Mouse (Mus musculus) embryonic facial prominence, embryonic 14.5 days (tissue): Measurements from ENCODE around the gene Psmd2. TPM values are rescaled to one million over a fixed set of nuclear protein-coding genes. Genes with fewer than 3 reads are reported as not detected.
A peak's percentile ranks its signal among the peaks of the same experiment; 100 is the strongest.

Experiments
- ATAC-seq: fragments of 200-750 bp; cut with Nextera tagmentation; 2 replicates; pipeline ENCODE4 v1.8.0; 2017; ENCODE audit warnings: low read depth, moderate number of reproducible peaks, moderate TSS enrichment
- DNase-seq: peaks from one replicate; pipeline ENCODE4 v3.0.0-alpha.2; 2015; ENCODE audit warnings: low spot score
- H3K27ac ChIP-seq: fragments of 300-500 bp; sonication (generic); replicated peaks from 2 replicates; pipeline ENCODE4 v1.5.1; 2014; ENCODE audit warnings: low read depth, mild to moderate bottlenecking, low read length, moderate library complexity
- H3K27me3 ChIP-seq: fragments of 300-500 bp; sonication (generic); replicated peaks from 2 replicates; pipeline ENCODE4 v1.6.1; 2014; ENCODE audit warnings: low read length; ENCODE audit not compliant: control insufficient read depth, insufficient read depth
- H3K36me3 ChIP-seq: fragments of 300-500 bp; sonication (generic); 2 replicates; pipeline ENCODE4 v1.6.1; 2014; ENCODE audit warnings: low read length, mixed read lengths; ENCODE audit not compliant: control insufficient read depth, insufficient read depth
- H3K4me1 ChIP-seq: fragments of 300-500 bp; sonication (generic); 2 replicates; pipeline ENCODE4 v1.6.1; 2014; ENCODE audit warnings: antibody characterized with exemption, low read length; ENCODE audit not compliant: control insufficient read depth, insufficient read depth
- H3K4me2 ChIP-seq: fragments of 300-500 bp; sonication (generic); 2 replicates; pipeline ENCODE4 v1.6.1; 2014; ENCODE audit warnings: low read depth, mild to moderate bottlenecking, low read length, moderate library complexity, mixed read lengths
- H3K4me3 ChIP-seq: fragments of 300-500 bp; sonication (generic); 2 replicates; pipeline ENCODE4 v1.5.1; 2014; ENCODE audit warnings: low read depth, mild to moderate bottlenecking, low read length
- H3K9ac ChIP-seq: fragments of 300-500 bp; sonication (generic); 2 replicates; pipeline ENCODE4 v1.6.1; 2014; ENCODE audit warnings: low read depth, mild to moderate bottlenecking, low read length, moderate library complexity, mixed read lengths
- H3K9me3 ChIP-seq: fragments of 300-500 bp; sonication (generic); 2 replicates; pipeline ENCODE4 v1.6.1; 2016; ENCODE audit warnings: low read length; ENCODE audit not compliant: control insufficient read depth
- WGBS: fragments of 180-500 bp; shearing (Covaris S2); extraction: QIAGEN DNeasy Blood & Tissue Kit; methylation state at CpG from one replicate; pipeline ENCODE4 v1.1.7; 2014; 5-methylcytosine and 5-hydroxymethylcytosine counted together
- polyA plus RNA-seq: library from polyadenylated mRNA; unstranded; fragments of >200 nt; fragmentation: Nextera tagmentation; extraction: Ambion mirVana; gene quantifications from 2 replicates; pipeline ENCODE4 v1.2.1, GENCODE M21; 2014

Gene Psmd2
- polyA plus RNA-seq, 1 experiment from 2014 or later, result 278 TPM

DNA sequence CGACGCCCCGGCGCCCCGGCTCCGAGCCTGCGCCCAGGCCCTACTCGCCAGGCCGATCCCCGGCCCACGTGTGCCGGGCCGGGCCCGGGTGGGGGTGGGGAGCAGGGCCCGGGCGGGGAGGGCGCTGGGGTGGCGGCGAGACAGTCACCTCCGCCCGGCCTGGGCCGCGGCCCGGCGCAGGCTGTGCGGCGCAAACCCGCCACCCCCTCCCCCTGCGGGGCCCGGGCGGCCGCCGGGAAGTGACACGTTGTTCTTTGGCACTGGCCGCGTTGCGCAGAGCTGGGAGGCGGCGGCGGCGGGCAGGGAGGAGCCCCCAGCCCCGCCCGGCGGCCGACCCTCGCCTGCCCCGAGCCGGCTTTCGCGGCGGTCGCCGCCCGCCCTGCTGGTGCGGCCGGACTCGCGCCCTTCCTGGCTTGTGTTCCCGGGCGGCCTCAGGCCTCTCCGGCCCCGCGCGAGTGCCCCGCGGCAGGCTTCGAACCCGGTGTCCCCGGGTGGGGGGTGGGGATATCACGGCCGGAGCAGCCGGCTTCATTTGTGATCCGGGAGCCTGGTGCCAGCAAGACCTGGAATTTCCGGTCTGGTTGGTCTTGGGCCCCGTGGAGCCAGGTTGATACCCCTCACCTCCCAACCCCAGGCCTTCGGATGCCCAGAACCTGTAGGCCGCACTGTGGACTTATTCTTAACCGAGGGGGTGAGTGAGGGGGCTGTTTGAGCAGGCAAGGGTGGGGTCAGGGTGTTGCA lies 21.7 kb downstream of the Psmd2 start:
- Histone ChIP-seq H3K27me3 (no peaks in the 10 kb centered on the region), H3K27ac (peak overlapping the region; percentile 95), H3K9me3 (no peaks in the 10 kb centered on the region), H3K4me2 (peak overlapping the region; percentile 98), H3K4me1 (peaks cover 13% of the 10 kb centered on the region; the same call in 1 of the 2 replicates), H3K4me3 (peak overlapping the region; percentile 95), H3K36me3 (peaks cover 42% of the 10 kb centered on the region), H3K9ac (peak overlapping the region; percentile 91)
- DNase-seq (peak; percentile 51), ATAC-seq (peak; percentile 79)
- WGBS, result 0% methylated on average over 9 of the region's 78 CpGs

DNA sequence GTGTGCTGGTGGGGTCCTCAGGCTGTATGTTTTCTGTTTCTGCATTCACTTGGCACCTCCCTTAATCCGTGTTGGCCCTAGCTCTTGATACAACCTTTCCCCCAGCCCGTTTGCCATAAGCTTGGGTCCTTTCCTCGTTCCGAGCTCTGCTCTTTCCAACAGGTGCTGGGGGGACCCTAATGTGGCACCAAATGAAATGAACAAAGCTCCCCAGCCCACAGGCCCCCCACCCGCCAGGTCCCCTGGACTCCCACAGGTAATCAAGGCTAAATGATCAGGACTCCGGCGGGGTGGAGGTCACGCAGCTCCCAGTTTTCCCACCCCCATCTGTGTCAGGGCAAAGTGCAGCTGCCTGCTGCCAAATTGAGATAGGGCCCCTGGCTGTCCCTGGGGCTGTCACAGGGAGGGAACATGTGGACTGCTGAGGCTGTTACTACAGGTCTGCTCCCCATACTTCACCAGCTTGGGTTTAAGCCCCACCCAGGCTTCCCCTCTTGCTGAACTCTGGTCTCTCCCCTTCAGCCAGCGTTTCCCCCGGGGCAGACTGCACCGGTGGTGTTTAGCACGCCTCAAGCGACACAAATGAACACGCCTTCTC lies 22.4 kb downstream of the Psmd2 start:
- no peak for ATAC-seq
- Histone ChIP-seq H3K4me3 (peak overlapping the region; percentile 95), H3K36me3 (peaks cover 49% of the 10 kb centered on the region), H3K9me3 (no peaks in the 10 kb centered on the region), H3K4me2 (peak overlapping the region; percentile 98), H3K27ac (peak overlapping the region; percentile 95), H3K4me1 (peaks cover 13% of the 10 kb centered on the region; the same call in 1 of the 2 replicates), H3K9ac (peak overlapping the region; percentile 91), H3K27me3 (no peaks in the 10 kb centered on the region)
- DNase-seq, result peak; percentile 43
- WGBS, result 5% methylated on average over 14 of the region's 14 CpGs

DNA sequence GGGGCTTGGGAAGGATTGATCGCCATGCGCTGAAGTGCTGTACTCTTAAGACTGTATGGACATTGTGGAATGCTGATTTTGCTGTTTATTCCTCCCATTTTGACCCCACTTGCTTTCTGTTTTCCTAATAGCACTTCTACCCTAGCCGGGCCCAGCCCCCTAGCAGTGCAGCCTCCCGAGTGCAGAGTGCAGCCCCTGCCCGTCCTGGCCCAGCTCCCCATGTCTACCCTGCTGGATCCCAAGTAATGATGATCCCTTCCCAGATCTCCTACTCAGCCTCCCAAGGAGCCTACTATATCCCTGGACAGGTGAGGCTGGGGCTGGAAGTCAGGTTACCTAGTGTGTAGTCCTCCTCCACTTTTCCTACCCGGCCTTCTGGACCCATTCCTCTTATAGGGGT lies 23.8 kb downstream of the Psmd2 start:
- no peak overlapping the region for H3K9ac ChIP-seq
- peaks cover 13% of the 10 kb centered on the region; the same call in 1 of the 2 replicates for H3K4me1 ChIP-seq
- H3K9me3 ChIP-seq, result no peaks in the 10 kb centered on the region
- H3K27me3 ChIP-seq, result no peaks in the 10 kb centered on the region
- no peak for ATAC-seq
- no peak overlapping the region for H3K27ac ChIP-seq
- H3K4me3 ChIP-seq, result 0 out of 2 replicates have a peak overlapping the region, but pooled peaks have one; percentile 5
- peaks cover 63% of the 10 kb centered on the region for H3K36me3 ChIP-seq
- no peak overlapping the region for H3K4me2 ChIP-seq
- 86% methylated on average over 6 of the region's 6 CpGs for WGBS
- no peak for DNase-seq

DNA sequence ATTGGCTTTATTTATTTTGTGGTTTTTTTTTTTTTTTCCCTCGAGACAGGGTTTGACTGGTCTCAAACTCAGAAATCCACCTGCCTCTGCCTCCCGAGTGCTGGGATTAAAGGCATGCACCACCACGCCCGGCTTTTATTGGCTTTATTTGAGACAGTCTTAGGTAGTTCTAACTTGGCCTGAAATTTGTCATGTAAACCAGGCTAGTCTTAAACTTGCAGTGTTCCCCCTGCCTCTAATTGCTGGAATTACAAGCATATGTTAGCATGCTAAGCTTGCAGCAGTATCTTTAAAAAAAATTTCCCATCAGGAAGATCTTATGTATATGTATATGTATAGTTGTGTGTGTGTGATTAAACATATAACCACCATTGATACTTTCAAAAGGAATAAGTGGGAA lies 25.2 kb downstream of the Psmd2 start:
- H3K9ac ChIP-seq, result no peak overlapping the region
- peaks cover 78% of the 10 kb centered on the region for H3K36me3 ChIP-seq
- no peaks in the 10 kb centered on the region for H3K27me3 ChIP-seq
- ATAC-seq (no peak), DNase-seq (no peak)
- no peaks in the 10 kb centered on the region for H3K9me3 ChIP-seq
- H3K4me2 ChIP-seq, result no peak overlapping the region
- H3K27ac ChIP-seq, result no peak overlapping the region
- H3K4me1 ChIP-seq, result peaks cover 13% of the 10 kb centered on the region; the same call in 1 of the 2 replicates
- no peak overlapping the region for H3K4me3 ChIP-seq
- 73% methylated on average over 4 of the region's 4 CpGs for WGBS

DNA sequence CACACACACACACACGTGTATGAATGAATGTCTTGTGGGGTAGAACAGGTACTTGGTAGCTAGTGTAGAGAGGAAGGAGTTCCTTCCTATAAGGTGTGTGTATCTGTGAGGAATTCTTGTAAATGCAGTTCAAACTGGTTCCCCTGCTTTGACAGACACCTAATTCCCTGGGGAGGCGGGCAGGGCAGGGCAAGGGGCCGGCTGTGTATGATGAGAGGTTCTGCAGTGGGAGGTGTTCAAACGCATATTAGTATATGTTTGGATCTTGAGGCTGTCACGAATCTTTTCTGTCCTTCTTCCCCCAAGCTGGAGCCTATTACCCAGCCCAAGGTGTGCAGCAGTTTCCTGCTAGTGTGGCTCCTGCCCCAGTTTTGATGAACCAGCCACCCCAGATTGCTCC lies 25.9 kb downstream of the Psmd2 start:
- Histone ChIP-seq H3K36me3 (peaks cover 85% of the 10 kb centered on the region), H3K27ac (no peak overlapping the region), H3K4me3 (no peak overlapping the region), H3K9ac (no peak overlapping the region), H3K4me2 (no peak overlapping the region), H3K9me3 (no peaks in the 10 kb centered on the region), H3K27me3 (no peaks in the 10 kb centered on the region), H3K4me1 (peaks cover 13% of the 10 kb centered on the region; the same call in 1 of the 2 replicates)
- 83% methylated on average over 5 of the region's 5 CpGs for WGBS
- DNase-seq (no peak), ATAC-seq (no peak)

DNA sequence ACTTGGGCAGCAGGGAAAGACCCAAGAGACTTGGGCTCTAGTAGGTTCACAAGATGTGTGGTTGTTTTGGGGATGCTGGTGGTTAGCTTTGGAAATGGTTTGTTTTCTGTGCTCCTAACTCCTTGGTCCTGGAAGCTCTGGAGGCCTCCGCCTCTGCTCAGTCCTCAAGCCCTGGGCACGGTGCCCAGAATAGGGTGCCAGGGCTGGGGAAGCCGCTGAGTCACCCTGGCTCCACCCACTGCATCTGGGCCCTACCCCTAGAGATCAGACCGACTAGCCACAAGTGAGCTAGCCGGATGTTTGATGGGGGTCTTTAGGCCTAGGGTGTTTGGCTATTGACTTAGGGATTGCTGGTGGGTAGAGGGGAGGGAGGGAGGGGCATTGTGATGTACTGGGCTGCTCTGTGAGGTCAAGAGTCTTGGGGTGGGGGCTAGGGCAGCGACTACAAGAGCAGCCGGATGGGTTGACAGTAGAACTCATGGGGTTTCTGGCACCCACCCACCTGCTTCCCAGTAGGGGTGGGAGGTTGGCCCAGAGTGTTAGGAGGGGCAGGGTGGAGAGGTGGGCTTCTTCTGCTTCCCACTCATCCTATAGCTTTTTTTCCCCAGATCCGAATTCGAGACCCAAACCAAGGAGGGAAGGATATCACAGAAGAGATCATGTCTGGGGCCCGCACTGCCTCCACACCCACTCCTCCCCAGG lies 26.7 kb downstream of the Psmd2 start:
- Histone ChIP-seq H3K27me3 (no peaks in the 10 kb centered on the region), H3K4me2 (no peak overlapping the region), H3K9ac (no peak overlapping the region), H3K4me1 (peaks cover 13% of the 10 kb centered on the region; the same call in 1 of the 2 replicates), H3K36me3 (peaks cover 92% of the 10 kb centered on the region), H3K27ac (no peak overlapping the region), H3K4me3 (no peak overlapping the region), H3K9me3 (no peaks in the 10 kb centered on the region)
- WGBS, result 90% methylated on average over 10 of the region's 10 CpGs
- DNase-seq (peak; percentile 61), ATAC-seq (no peak; the same call in 1 of the 2 replicates)

DNA sequence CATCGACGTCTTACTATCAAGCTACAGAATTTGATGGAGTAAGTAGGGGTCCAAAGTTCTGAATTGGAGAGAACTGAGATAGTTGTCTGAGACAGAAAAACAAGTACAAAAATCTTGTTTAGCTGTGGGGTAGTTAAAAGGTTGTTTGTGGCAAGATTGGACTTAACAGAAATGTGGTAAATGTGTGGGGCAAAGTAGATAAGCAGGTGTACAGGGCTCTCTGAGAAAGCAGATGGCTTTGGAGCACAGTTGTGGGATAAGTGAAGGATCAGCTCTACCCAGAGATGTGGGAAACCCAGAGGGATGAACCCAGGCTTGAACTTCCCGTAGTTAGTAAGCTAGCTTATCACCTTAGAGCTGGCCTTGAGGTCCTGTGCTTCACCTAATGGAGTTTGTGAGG lies 39.3 kb downstream of the Psmd2 start:
- no peak overlapping the region for H3K9ac ChIP-seq
- peaks cover 67% of the 10 kb centered on the region for H3K36me3 ChIP-seq
- ATAC-seq (no peak), DNase-seq (no peak)
- no peak overlapping the region for H3K27ac ChIP-seq
- H3K4me3 ChIP-seq, result no peak overlapping the region
- WGBS, result 85% methylated on average over 3 of the region's 3 CpGs
- no peaks in the 10 kb centered on the region for H3K9me3 ChIP-seq
- H3K4me1 ChIP-seq, result peaks cover 8% of the 10 kb centered on the region
- no peak overlapping the region for H3K4me2 ChIP-seq
- no peaks in the 10 kb centered on the region for H3K27me3 ChIP-seq

DNA sequence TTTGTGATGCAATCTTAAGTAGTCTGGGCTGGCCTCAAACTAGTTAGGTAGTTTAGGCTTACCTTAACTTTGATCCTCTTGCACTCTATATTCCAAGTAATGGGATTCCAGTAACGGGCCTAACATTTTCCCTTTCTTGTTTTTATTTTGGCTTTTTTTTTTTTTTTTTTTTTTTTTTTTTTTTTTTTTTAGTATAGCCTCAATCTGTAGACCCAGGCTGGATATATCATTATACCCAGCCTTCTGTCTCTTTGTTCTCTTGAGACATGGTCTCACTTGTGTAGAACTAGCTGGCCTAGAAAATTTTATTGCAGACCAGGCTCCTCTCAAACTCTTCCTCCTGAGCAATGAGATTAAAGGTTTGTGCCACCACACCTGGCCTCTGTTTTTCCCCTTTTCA lies 40.2 kb downstream of the Psmd2 start:
- H3K9ac ChIP-seq, result no peak overlapping the region
- no peak overlapping the region for H3K27ac ChIP-seq
- H3K9me3 ChIP-seq, result no peaks in the 10 kb centered on the region
- peaks cover 15% of the 10 kb centered on the region for H3K4me1 ChIP-seq
- no peak overlapping the region for H3K4me2 ChIP-seq
- H3K36me3 ChIP-seq, result peaks cover 58% of the 10 kb centered on the region
- DNase-seq, result no peak
- ATAC-seq, result no peak
- 63% methylated on average over 1 of the region's 1 CpGs for WGBS
- no peaks in the 10 kb centered on the region for H3K27me3 ChIP-seq
- no peak overlapping the region for H3K4me3 ChIP-seq
